8 mouse cellular contexts compared by ENCODE assay signal in genomic region chr6:134947311-134948087, GRCm38 (mm10). TPM values are rescaled to one million over a fixed set of nuclear protein-coding genes. Genes with fewer than 3 reads are reported as not detected.
DNase-seq lines count a peak whose midpoint lies in the region; ATAC-seq and TF ChIP-seq lines count a peak whose summit lies in the region.

No protein-coding gene starts in this region.

- H3K4me2 ChIP-seq in liver, embryonic 11.5 days: no peak overlapping the region
- no peak overlapping the region for H3K4me2 ChIP-seq in forebrain, embryonic 16.5 days (ENCODE audit: low read length)
- H3K4me2 ChIP-seq in neural tube, embryonic 11.5 days (ENCODE audit: low read depth): no peak overlapping the region

- WGBS in liver, embryonic 11.5 days: 36% methylated on average over 13 of the region's 13 CpGs
- 48% methylated on average over 13 of the region's 13 CpGs for WGBS in forebrain, embryonic 16.5 days
- 43% methylated on average over 13 of the region's 13 CpGs for WGBS in liver, adult 2 months
- 47% methylated on average over 13 of the region's 13 CpGs for WGBS in neural tube, embryonic 11.5 days
- 67% methylated on average over 13 of the region's 13 CpGs for WGBS in thymus, adult 2 months

- TF ChIP-seq POLR2A in liver, adult 2 months (IDR thresholded peaks at IDR 0.05; ENCODE audit: extremely low read depth, insufficient read depth, low read length): no peak
- no peak for TF ChIP-seq POLR2A in thymus, adult 2 months (IDR thresholded peaks at IDR 0.05; ENCODE audit: control insufficient read depth, extremely low read depth, insufficient read depth, low read length, poor library complexity)

- H3K36me3 ChIP-seq in liver, embryonic 11.5 days (ENCODE audit: control insufficient read depth, insufficient read depth, low read length): no peaks in the 10 kb centered on the region
- no peaks in the 10 kb centered on the region for H3K36me3 ChIP-seq in forebrain, embryonic 16.5 days (ENCODE audit: control insufficient read depth, insufficient read depth)
- H3K36me3 ChIP-seq in liver, adult 2 months (ENCODE audit: control insufficient read depth, insufficient read depth, low read length): no peaks in the 10 kb centered on the region
- H3K36me3 ChIP-seq in neural tube, embryonic 11.5 days (ENCODE audit: control insufficient read depth, insufficient read depth, low read length): no peaks in the 10 kb centered on the region
- peaks cover 11% of the 10 kb centered on the region for H3K36me3 ChIP-seq in thymus, adult 2 months (ENCODE audit: control insufficient read depth, insufficient read depth, low read length)

- H3K4me1 ChIP-seq in liver, embryonic 11.5 days (replicated peaks; ENCODE audit: control insufficient read depth, insufficient read depth, low read length): peaks cover 12% of the 10 kb centered on the region
- no peaks in the 10 kb centered on the region for H3K4me1 ChIP-seq in forebrain, embryonic 16.5 days (replicated peaks; ENCODE audit: control insufficient read depth, insufficient read depth, low read length)
- no peaks in the 10 kb centered on the region; the same call in 1 of the 2 replicates for H3K4me1 ChIP-seq in liver, adult 2 months (ENCODE audit: control insufficient read depth, insufficient read depth, low read length)
- no peaks in the 10 kb centered on the region for H3K4me1 ChIP-seq in neural tube, embryonic 11.5 days (ENCODE audit: control insufficient read depth, insufficient read depth, low read length)
- H3K4me1 ChIP-seq in thymus, adult 2 months (replicated peaks; ENCODE audit: control insufficient read depth, insufficient read depth, low read length): no peaks in the 10 kb centered on the region; the same call in 1 of the 2 replicates

- no peak overlapping the region for H3K4me3 ChIP-seq in liver, embryonic 11.5 days (ENCODE audit: low read depth, low read length)
- H3K4me3 ChIP-seq in forebrain, embryonic 16.5 days (replicated peaks; ENCODE audit: low read length): no peak overlapping the region
- peak overlapping the region; percentile 34; the same call in 1 of the 2 replicates for H3K4me3 ChIP-seq in liver, adult 2 months (ENCODE audit: insufficient read depth, low read depth, low read length)
- H3K4me3 ChIP-seq in neural tube, embryonic 11.5 days (ENCODE audit: low read depth, low read length): no peak overlapping the region
- no peak overlapping the region for H3K4me3 ChIP-seq in thymus, adult 2 months (ENCODE audit: control insufficient read depth, insufficient read depth, low read length)

- no peak for ATAC-seq in liver, embryonic 11.5 days (replicated peaks; ENCODE audit: low FRiP score)
- ATAC-seq in cerebellum, adult (ENCODE audit: insufficient number of reproducible peaks, low FRiP score, low TSS enrichment): peak; percentile 51; the same call in 1 of the 2 replicates
- ATAC-seq in forebrain, embryonic 16.5 days: peak; percentile 28; the same call in 1 of the 2 replicates
- peak; percentile 72 for ATAC-seq in inflammation-experienced regulatory T-cells, adult 6 months
- ATAC-seq in neural tube, embryonic 11.5 days (ENCODE audit: insufficient read depth, low FRiP score, low TSS enrichment): no peak

- TF ChIP-seq CTCF in liver, adult 2 months (IDR thresholded peaks at IDR 0.05; ENCODE audit: low read depth, low read length): peak; percentile 78
- no peak for TF ChIP-seq CTCF in thymus, adult 2 months (IDR thresholded peaks at IDR 0.05; ENCODE audit: borderline replicate concordance, control insufficient read depth, extremely low read depth, insufficient read depth, low read length, poor library complexity)

- peak; percentile 76 for DNase-seq in liver
- DNase-seq in liver, embryonic 11.5 days (ENCODE audit: low spot score): no peak
- DNase-seq in liver, adult 2 months (ENCODE audit: extremely low read depth, low read depth, low spot score): peak; percentile 67
- peak; percentile 67 for DNase-seq in neural tube, embryonic 11.5 days (ENCODE audit: low spot score)
- DNase-seq in thymus, adult 2 months: peak; percentile 67

- H3K27me3 ChIP-seq in liver, embryonic 11.5 days (replicated peaks; ENCODE audit: control insufficient read depth, insufficient read depth, low read length): no peaks in the 10 kb centered on the region
- H3K27me3 ChIP-seq in forebrain, embryonic 16.5 days (replicated peaks; ENCODE audit: control insufficient read depth, insufficient read depth, low read length): no peaks in the 10 kb centered on the region
- H3K27me3 ChIP-seq in liver, adult 2 months (ENCODE audit: control insufficient read depth, insufficient read depth, low read length): no peaks in the 10 kb centered on the region
- no peaks in the 10 kb centered on the region for H3K27me3 ChIP-seq in neural tube, embryonic 11.5 days (ENCODE audit: control insufficient read depth, insufficient read depth, low read length)
- H3K27me3 ChIP-seq in thymus, adult 2 months (ENCODE audit: control insufficient read depth, insufficient read depth, low read length): no peaks in the 10 kb centered on the region

- H3K27ac ChIP-seq in liver, embryonic 11.5 days (ENCODE audit: low read depth, low read length): no peak overlapping the region
- no peak overlapping the region for H3K27ac ChIP-seq in forebrain, embryonic 16.5 days (ENCODE audit: low read length)
- no peak overlapping the region for H3K27ac ChIP-seq in liver, adult 2 months (replicated peaks; ENCODE audit: insufficient read depth, low read depth, low read length)
- H3K27ac ChIP-seq in neural tube, embryonic 11.5 days (ENCODE audit: low read depth, low read length): no peak overlapping the region
- no peak overlapping the region for H3K27ac ChIP-seq in thymus, adult 2 months (ENCODE audit: control insufficient read depth, insufficient read depth, low read length)

- no peak overlapping the region for H3K9ac ChIP-seq in liver, embryonic 11.5 days (ENCODE audit: low read depth, low read length)
- H3K9ac ChIP-seq in forebrain, embryonic 16.5 days (replicated peaks; ENCODE audit: low read depth, low read length): no peak overlapping the region
- no peak overlapping the region for H3K9ac ChIP-seq in liver, adult 2 months (ENCODE audit: low read depth, low read length)
- no peak overlapping the region for H3K9ac ChIP-seq in neural tube, embryonic 11.5 days (ENCODE audit: low read length)

- no peaks in the 10 kb centered on the region for H3K9me3 ChIP-seq in liver, embryonic 11.5 days (ENCODE audit: control insufficient read depth, low read length)
- H3K9me3 ChIP-seq in forebrain, embryonic 16.5 days (ENCODE audit: control insufficient read depth, low read length): no peaks in the 10 kb centered on the region
- no peaks in the 10 kb centered on the region for H3K9me3 ChIP-seq in neural tube, embryonic 11.5 days (ENCODE audit: control insufficient read depth, low read length)

- H3K79me2 ChIP-seq in liver, adult 2 months (ENCODE audit: control insufficient read depth, insufficient read depth, low read length): no peaks in the 10 kb centered on the region

RNA-seq across cellular contexts. Expression of gene Cdkn1b, which starts 27.3 kb away (rescaled TPM):
- 8.9 and 9.4 TPM in 2 replicates for polyA plus RNA-seq in liver, embryonic 11.5 days (2014; fragmentation: Nextera tagmentation; extraction: Ambion mirVana)
- 39.4 and 50.8 TPM in 2 replicates for polyA plus RNA-seq in forebrain, embryonic 16.5 days (2015; fragmentation: Nextera tagmentation; extraction: Ambion mirVana)
- polyA plus RNA-seq in inflammation-experienced regulatory T-cells, adult 6 months (2017; shearing (Covaris generic)): 10 to 100 TPM; 29.4 to 55.7 (median 51.9) TPM
- 14.4 and 16.2 TPM in 2 replicates for total RNA-seq in liver, adult 2 months (2014; rRNA removed)
- 7.1 and 8.6 TPM in 2 replicates for polyA plus RNA-seq in liver, adult 2 months (2012; rRNA removed)
- polyA plus RNA-seq in neural tube, embryonic 11.5 days (2014; fragmentation: Nextera tagmentation; extraction: Ambion mirVana): 17.8 and 20.7 TPM in 2 replicates
- polyA plus RNA-seq in thymus, adult 2 months (2012; rRNA removed): 65.2 and 82.5 TPM in 2 replicates

RNA-seq across cellular contexts. Expression of gene Apold1, which starts 34.0 kb away (rescaled TPM):
- polyA plus RNA-seq in liver, embryonic 11.5 days (2014; fragmentation: Nextera tagmentation; extraction: Ambion mirVana): 2.5 and 2.6 TPM in 2 replicates
- 4.2 and 4.8 TPM in 2 replicates for polyA plus RNA-seq in forebrain, embryonic 16.5 days (2015; fragmentation: Nextera tagmentation; extraction: Ambion mirVana)
- polyA plus RNA-seq in inflammation-experienced regulatory T-cells, adult 6 months (2017; shearing (Covaris generic)): under 1 TPM in 2 of 3 experiments, not detected in 1; 0.09 to 0.33 TPM
- total RNA-seq in liver, adult 2 months (2014; rRNA removed): 0.55 and 1.0 TPM in 2 replicates
- polyA plus RNA-seq in liver, adult 2 months (2012; rRNA removed): 0.40 and 0.49 TPM in 2 replicates
- polyA plus RNA-seq in neural tube, embryonic 11.5 days (2014; fragmentation: Nextera tagmentation; extraction: Ambion mirVana): 2.8 and 3.2 TPM in 2 replicates
- 1.1 and 1.6 TPM in 2 replicates for polyA plus RNA-seq in thymus, adult 2 months (2012; rRNA removed)

RNA-seq across cellular contexts. Expression of gene Gpr19, which starts 49.1 kb away (rescaled TPM):
- 6.1 and 9.1 TPM in 2 replicates for polyA plus RNA-seq in liver, embryonic 11.5 days (2014; fragmentation: Nextera tagmentation; extraction: Ambion mirVana)
- polyA plus RNA-seq in forebrain, embryonic 16.5 days (2015; fragmentation: Nextera tagmentation; extraction: Ambion mirVana): 44.4 and 48.9 TPM in 2 replicates
- 1 to 10 TPM; 5.7 to 9.1 (median 6.8) TPM for polyA plus RNA-seq in inflammation-experienced regulatory T-cells, adult 6 months (2017; shearing (Covaris generic))
- total RNA-seq in liver, adult 2 months (2014; rRNA removed): 4.7 and 4.8 TPM in 2 replicates
- 4.9 and 6.9 TPM in 2 replicates for polyA plus RNA-seq in liver, adult 2 months (2012; rRNA removed)
- polyA plus RNA-seq in neural tube, embryonic 11.5 days (2014; fragmentation: Nextera tagmentation; extraction: Ambion mirVana): 27.4 and 31.0 TPM in 2 replicates
- 14.7 and 15.6 TPM in 2 replicates for polyA plus RNA-seq in thymus, adult 2 months (2012; rRNA removed)

Comparison
In these comparisons a context has a peak if more than half of its experiments do, and no peak if none do; other contexts are left out.
1. ATAC-seq: peak in cerebellum, adult (single experiment), forebrain, embryonic 16.5 days (single experiment) and inflammation-experienced regulatory T-cells, adult 6 months (single experiment); none in liver, embryonic 11.5 days (single experiment) and neural tube, embryonic 11.5 days (single experiment).